Comparison of ENCODE assay signal across 8 mouse cellular contexts in the genomic region with DNA sequence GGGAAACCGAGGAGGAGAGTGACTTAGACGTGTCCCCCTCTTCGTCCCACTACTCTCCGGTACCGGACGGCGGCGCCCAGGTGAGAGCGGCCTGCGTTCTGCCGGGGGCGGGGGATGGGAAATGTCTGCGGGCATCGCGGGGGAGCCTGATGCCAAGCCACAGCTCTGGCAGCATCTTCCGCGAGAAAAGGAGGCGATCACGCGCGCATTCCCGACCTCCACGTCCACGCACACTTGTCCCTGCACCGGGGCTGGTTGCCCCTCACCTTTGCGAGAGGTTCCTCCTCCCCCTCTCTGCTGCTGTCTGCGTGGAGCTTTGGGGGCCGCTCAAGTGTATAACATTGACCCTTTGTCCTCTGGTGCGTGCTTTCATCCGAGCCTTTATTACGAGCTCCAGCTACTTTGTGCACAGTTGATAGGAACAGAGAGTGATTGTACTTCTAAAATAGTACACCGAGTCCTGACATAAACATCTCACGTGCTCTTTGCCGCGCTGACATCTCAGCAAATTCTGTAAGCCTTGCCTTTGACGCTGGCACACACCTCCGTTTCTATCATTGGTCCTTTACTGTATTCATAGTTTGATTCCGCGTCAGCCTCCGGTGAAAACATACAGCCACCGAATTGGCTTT. TPM values are rescaled to one million over a fixed set of nuclear protein-coding genes. Genes with fewer than 3 reads are reported as not detected.
DNase-seq lines count a peak whose midpoint lies in the region; ATAC-seq and TF ChIP-seq lines count a peak whose summit lies in the region.

No protein-coding gene starts in this region.

- TF ChIP-seq POLR2A in kidney, adult 2 months (IDR thresholded peaks at IDR 0.05; ENCODE audit: low read depth, low read length) = no peak
- TF ChIP-seq POLR2A in small intestine, adult 2 months (IDR thresholded peaks at IDR 0.05; ENCODE audit: low read depth, low read length) = no peak

- POLR2A ChIA-PET in Patski (lab: Charles Lee) = interaction anchor here (0.6 to 2.2 kb wide), 6 partner anchors 14 to 56 kb away, joined by 3 to 5 read pairs (median 4); partner anchors contain the start of gene Plpp6

- peaks cover 53% of the 10 kb centered on the region for H3K79me2 ChIP-seq in macrophage (ENCODE audit: inconsistent target)

- CTCF ChIA-PET in Patski (lab: Charles Lee) = interaction anchor here (2.4 kb wide), 1 partner anchor 11 kb away, joined by 6 read pairs; no protein-coding TSS in a partner anchor

- ATAC-seq in Patski = peak; percentile 36
- ATAC-seq in forebrain, embryonic 12.5 days (ENCODE audit: low FRiP score) = peak; percentile 81
- peak; percentile 65 for ATAC-seq in kidney, embryonic 16.5 days (ENCODE audit: low FRiP score, low TSS enrichment)

- H3K4me3 ChIP-seq in kidney, adult 2 months (ENCODE audit: insufficient read depth, low read depth, low read length) = peak overlapping the region; percentile 68
- H3K4me3 ChIP-seq in forebrain, embryonic 12.5 days (replicated peaks) = peak overlapping the region; percentile 91
- H3K4me3 ChIP-seq in kidney, embryonic 16.5 days (ENCODE audit: low read length) = peak overlapping the region; percentile 67
- H3K4me3 ChIP-seq in macrophage (ENCODE audit: inconsistent target) = peak overlapping the region; percentile 90
- H3K4me3 ChIP-seq in small intestine, adult 2 months (ENCODE audit: low read depth, low read length) = peak overlapping the region; percentile 88

- 0 out of 2 replicates have a peak, but pooled peaks cover 5% of the 10 kb centered on the region for H3K36me3 ChIP-seq in kidney, adult 2 months (ENCODE audit: control insufficient read depth, insufficient read depth, low read length)
- H3K36me3 ChIP-seq in forebrain, embryonic 12.5 days (replicated peaks) = peaks cover 15% of the 10 kb centered on the region
- H3K36me3 ChIP-seq in kidney, embryonic 16.5 days (ENCODE audit: insufficient read depth, low read length) = peaks cover 16% of the 10 kb centered on the region
- H3K36me3 ChIP-seq in macrophage (ENCODE audit: inconsistent target) = peaks cover 13% of the 10 kb centered on the region; the same call in 1 of the 2 replicates
- H3K36me3 ChIP-seq in small intestine, adult 2 months (ENCODE audit: control insufficient read depth, insufficient read depth, low read length) = peaks cover 11% of the 10 kb centered on the region

- no peaks in the 10 kb centered on the region for H3K27me3 ChIP-seq in kidney, adult 2 months (replicated peaks; ENCODE audit: control insufficient read depth, insufficient read depth, low read length)
- peaks cover 14% of the 10 kb centered on the region for H3K27me3 ChIP-seq in Patski
- H3K27me3 ChIP-seq in forebrain, embryonic 12.5 days = peaks cover 4% of the 10 kb centered on the region; the same call in 1 of the 2 replicates
- no peaks in the 10 kb centered on the region for H3K27me3 ChIP-seq in kidney, embryonic 16.5 days (ENCODE audit: insufficient read depth, low read length)
- H3K27me3 ChIP-seq in small intestine, adult 2 months (ENCODE audit: control insufficient read depth, insufficient read depth, low read length) = no peaks in the 10 kb centered on the region

- peak; percentile 53 for DNase-seq in kidney, adult 2 months
- no peak for DNase-seq in kidney, postnatal 4 days
- no peak for DNase-seq in Patski (ENCODE audit: low read depth, low spot score)
- no peak for DNase-seq in cerebellum, adult 11 months

- under 1% methylated on average over 41 of the region's 41 CpGs for WGBS in kidney, adult 2 months
- 1% methylated on average over 41 of the region's 41 CpGs for WGBS in forebrain, embryonic 12.5 days
- under 1% methylated on average over 41 of the region's 41 CpGs for WGBS in kidney, embryonic 16.5 days
- WGBS in macrophage (ENCODE audit: missing documents) = under 1% methylated on average over 41 of the region's 41 CpGs
- under 1% methylated on average over 41 of the region's 41 CpGs for WGBS in small intestine, adult 2 months

- H3K27ac ChIP-seq in kidney, adult 2 months (ENCODE audit: insufficient read depth, low read depth, low read length) = peak overlapping the region; percentile 76
- H3K27ac ChIP-seq in forebrain, embryonic 12.5 days = peak overlapping the region; percentile 81
- H3K27ac ChIP-seq in kidney, embryonic 16.5 days (ENCODE audit: low read length) = peak overlapping the region; percentile 84
- H3K27ac ChIP-seq in macrophage = peak overlapping the region; percentile 49
- H3K27ac ChIP-seq in small intestine, adult 2 months (ENCODE audit: insufficient read depth, low read depth, low read length) = peak overlapping the region; percentile 75

- peak overlapping the region; percentile 87 for H3K9ac ChIP-seq in forebrain, embryonic 12.5 days
- H3K9ac ChIP-seq in kidney, embryonic 16.5 days (replicated peaks; ENCODE audit: low read length) = peak overlapping the region; percentile 71

- peaks cover 3% of the 10 kb centered on the region; the same call in 1 of the 2 replicates for H3K4me1 ChIP-seq in kidney, adult 2 months (ENCODE audit: control insufficient read depth, insufficient read depth, low read length)
- H3K4me1 ChIP-seq in forebrain, embryonic 12.5 days = peaks cover 15% of the 10 kb centered on the region
- peaks cover 7% of the 10 kb centered on the region for H3K4me1 ChIP-seq in kidney, embryonic 16.5 days (ENCODE audit: insufficient read depth, low read length)
- peaks cover 5% of the 10 kb centered on the region; the same call in 1 of the 2 replicates for H3K4me1 ChIP-seq in small intestine, adult 2 months (ENCODE audit: control insufficient read depth, insufficient read depth, insufficient read length, low read length)

- no peak for TF ChIP-seq CTCF in kidney, adult 2 months (conservative IDR thresholded peaks at IDR 0.05; ENCODE audit: insufficient read depth, insufficient read length, low read depth, low read length)
- TF ChIP-seq CTCF in Patski (IDR thresholded peaks at IDR 0.05) = no peak
- TF ChIP-seq CTCF in small intestine, adult 2 months (IDR thresholded peaks at IDR 0.05; ENCODE audit: extremely low read depth, insufficient read length, insufficient replicate concordance, low read depth, low read length) = no peak

- H3K4me2 ChIP-seq in forebrain, embryonic 12.5 days = peak overlapping the region; percentile 75
- peak overlapping the region; percentile 72 for H3K4me2 ChIP-seq in kidney, embryonic 16.5 days (replicated peaks; ENCODE audit: low read depth, low read length)

- no peaks in the 10 kb centered on the region for H3K9me3 ChIP-seq in forebrain, embryonic 12.5 days
- no peaks in the 10 kb centered on the region for H3K9me3 ChIP-seq in kidney, embryonic 16.5 days (ENCODE audit: low read length)

- in situ Hi-C loops in Patski (cut with MboI; ENCODE audit: low pct_unique_long_range_greater_than_20kb) = no loop called here

RNA-seq across cellular contexts. Expression of gene Cdc37l1, which starts 0.6 kb away (rescaled TPM):
- polyA plus RNA-seq in kidney, adult 2 months (2012; rRNA removed) = 13.5 and 15.6 TPM in 2 replicates
- 49.8 TPM for polyA plus RNA-seq in Patski (2021)
- 56.2 and 64.1 TPM in 2 replicates for polyA plus RNA-seq in forebrain, embryonic 12.5 days (2016; fragmentation: Nextera tagmentation; extraction: Ambion mirVana)
- 35.7 and 43.6 TPM in 2 replicates for polyA plus RNA-seq in kidney, embryonic 16.5 days (2015; fragmentation: Nextera tagmentation; extraction: Ambion mirVana)
- total RNA-seq in macrophage (2018; cell fraction: chromatin; rRNA removed) = 100 to 1,000 TPM in 16 of 26 experiments, 10 to 100 TPM in 10; 38.4 to 227 (median 120) TPM
- 10 to 100 TPM in 20 of 26 experiments, 1 to 10 TPM in 6; 7.0 to 22.9 (median 12.1) TPM for total RNA-seq in macrophage (2018; cell fraction: cytosol; rRNA removed)
- 100 to 1,000 TPM in 13 of 26 experiments, 10 to 100 TPM in 13; 52.6 to 234 (median 99.3) TPM for total RNA-seq in macrophage (2018; cell fraction: nucleus; rRNA removed)
- polyA plus RNA-seq in macrophage (2018) = 15.5 to 19.2 TPM (median 18.1 TPM) in 3 replicates
- polyA plus RNA-seq in small intestine, adult 2 months (2012; rRNA removed) = 1.7 and 2.6 TPM in 2 replicates

RNA-seq across cellular contexts. Expression of gene 4430402I18Rik, which starts 23.1 kb away (rescaled TPM):
- 8.1 and 9.0 TPM in 2 replicates for polyA plus RNA-seq in kidney, adult 2 months (2012; rRNA removed)
- polyA plus RNA-seq in Patski (2021) = 0.63 TPM
- polyA plus RNA-seq in forebrain, embryonic 12.5 days (2016; fragmentation: Nextera tagmentation; extraction: Ambion mirVana) = 0.37 and 1.3 TPM in 2 replicates
- polyA plus RNA-seq in kidney, embryonic 16.5 days (2015; fragmentation: Nextera tagmentation; extraction: Ambion mirVana) = 3.4 and 4.2 TPM in 2 replicates
- 1 to 10 TPM in 14 of 26 experiments, under 1 TPM in 5, not detected in 7; 0.29 to 6.2 (median 1.5) TPM for total RNA-seq in macrophage (2018; cell fraction: chromatin; rRNA removed)
- total RNA-seq in macrophage (2018; cell fraction: cytosol; rRNA removed) = 1 to 10 TPM in 3 of 26 experiments, under 1 TPM in 23; 0.14 to 1.9 (median 0.57) TPM
- total RNA-seq in macrophage (2018; cell fraction: nucleus; rRNA removed) = 1 to 10 TPM in 6 of 26 experiments, under 1 TPM in 11, not detected in 9; 0.31 to 3.3 (median 0.80) TPM
- polyA plus RNA-seq in macrophage (2018) = 0.27 to 0.75 TPM in 2 of 3 replicates, not detected in the other
- polyA plus RNA-seq in small intestine, adult 2 months (2012; rRNA removed) = 0.38 and 1.2 TPM in 2 replicates

RNA-seq across cellular contexts. Expression of gene Plpp6, which starts 27.0 kb away (rescaled TPM):
- 14.2 and 14.8 TPM in 2 replicates for polyA plus RNA-seq in kidney, adult 2 months (2012; rRNA removed)
- polyA plus RNA-seq in Patski (2021) (16.8 TPM), macrophage (2018) (8.4 to 10.5 TPM (median 8.5 TPM) in 3 replicates)
- polyA plus RNA-seq in forebrain, embryonic 12.5 days (2016; fragmentation: Nextera tagmentation; extraction: Ambion mirVana) = 6.1 and 6.4 TPM in 2 replicates
- 9.8 and 10.3 TPM in 2 replicates for polyA plus RNA-seq in kidney, embryonic 16.5 days (2015; fragmentation: Nextera tagmentation; extraction: Ambion mirVana)
- total RNA-seq in macrophage (2018; cell fraction: chromatin; rRNA removed) = 10 to 100 TPM in 1 of 26 experiments, 1 to 10 TPM in 23, under 1 TPM in 2; 0.76 to 10.5 (median 4.0) TPM
- total RNA-seq in macrophage (2018; cell fraction: cytosol; rRNA removed) = 10 to 100 TPM in 12 of 26 experiments, 1 to 10 TPM in 14; 5.7 to 14.4 (median 9.8) TPM
- total RNA-seq in macrophage (2018; cell fraction: nucleus; rRNA removed) = 10 to 100 TPM in 12 of 26 experiments, 1 to 10 TPM in 14; 2.9 to 21.6 (median 9.9) TPM
- 15.6 and 27.8 TPM in 2 replicates for polyA plus RNA-seq in small intestine, adult 2 months (2012; rRNA removed)

RNA-seq across cellular contexts. Expression of gene Ak3, which starts 57.1 kb away (rescaled TPM):
- 155 and 160 TPM in 2 replicates for polyA plus RNA-seq in kidney, adult 2 months (2012; rRNA removed)
- polyA plus RNA-seq in Patski (2021) = 112 TPM
- polyA plus RNA-seq in forebrain, embryonic 12.5 days (2016; fragmentation: Nextera tagmentation; extraction: Ambion mirVana) = 68.0 and 68.6 TPM in 2 replicates
- 105 and 106 TPM in 2 replicates for polyA plus RNA-seq in kidney, embryonic 16.5 days (2015; fragmentation: Nextera tagmentation; extraction: Ambion mirVana)
- 10 to 100 TPM in 12 of 26 experiments, 1 to 10 TPM in 13, under 1 TPM in 1; 0.87 to 21.2 (median 9.4) TPM for total RNA-seq in macrophage (2018; cell fraction: chromatin; rRNA removed)
- 10 to 100 TPM; 24.5 to 50.9 (median 33.1) TPM for total RNA-seq in macrophage (2018; cell fraction: cytosol; rRNA removed)
- 10 to 100 TPM in 18 of 26 experiments, 1 to 10 TPM in 8; 6.2 to 27.5 (median 12.2) TPM for total RNA-seq in macrophage (2018; cell fraction: nucleus; rRNA removed)
- polyA plus RNA-seq in macrophage (2018) = 36.0 to 43.1 TPM (median 41.6 TPM) in 3 replicates
- polyA plus RNA-seq in small intestine, adult 2 months (2012; rRNA removed) = 96.9 and 124 TPM in 2 replicates
